Mouse (Mus musculus) thymus, adult 2 months (tissue): ENCODE data around the gene Hmga1. TPM values are rescaled to one million over a fixed set of nuclear protein-coding genes. Genes with fewer than 3 reads are reported as not detected.

ENCODE experiments used
- DNase-seq: peaks from one replicate; pipeline ENCODE4 v3.0.0; 2021
- H3K27ac ChIP-seq: fragments of 200-500 bp; 2 replicates; pipeline ENCODE4 v1.5.1; 2012; ENCODE audit warnings: low read length, control low read depth; ENCODE audit not compliant: control insufficient read depth, insufficient read depth
- H3K27me3 ChIP-seq: fragments of 200-500 bp; 2 replicates; pipeline ENCODE4 v1.6.1; 2012; ENCODE audit warnings: mild to moderate bottlenecking, low read length, moderate library complexity, mixed read lengths; ENCODE audit not compliant: control insufficient read depth, insufficient read depth
- H3K36me3 ChIP-seq: fragments of 200-500 bp; 2 replicates; pipeline ENCODE4 v1.6.1; 2012; ENCODE audit warnings: mild to moderate bottlenecking, low read length, moderate library complexity; ENCODE audit not compliant: control insufficient read depth, insufficient read depth
- H3K4me1 ChIP-seq: fragments of 200-500 bp; replicated peaks from 2 replicates; pipeline ENCODE4 v1.6.1; 2012; ENCODE audit warnings: low read length; ENCODE audit not compliant: control insufficient read depth, insufficient read depth
- H3K4me3 ChIP-seq: fragments of 200-500 bp; 2 replicates; pipeline ENCODE4 v1.5.1; 2012; ENCODE audit warnings: mild to moderate bottlenecking, low read length, control low read depth, moderate library complexity; ENCODE audit not compliant: control insufficient read depth, insufficient read depth
- CTCF ChIP-seq: fragments of 200-500 bp; IDR thresholded peaks from 2 replicates; pipeline ENCODE4 v1.5.1; 2012; ENCODE audit warnings: mild to moderate bottlenecking, control low read depth, low read length, moderate library complexity, borderline replicate concordance; ENCODE audit not compliant: control insufficient read depth, poor library complexity, insufficient read depth; ENCODE audit errors: extremely low read depth
- POLR2A ChIP-seq: fragments of 200-500 bp; IDR thresholded peaks from 2 replicates; pipeline ENCODE4 v1.6.1; 2012; ENCODE audit warnings: mild to moderate bottlenecking, low read length, control low read depth, moderate library complexity; ENCODE audit not compliant: control insufficient read depth, poor library complexity, insufficient read depth; ENCODE audit errors: extremely low read depth
- WGBS: fragments of 180-500 bp; shearing (Covaris S2); methylation state at CpG from one replicate; pipeline ENCODE4 v1.1.7; 2018; 5-methylcytosine and 5-hydroxymethylcytosine counted together
- polyA plus RNA-seq: library from polyadenylated mRNA; depleted of rRNA; stranded (reverse); fragments of >200 nt; gene quantifications from 2 replicates; pipeline ENCODE4 v1.2.3, GENCODE M21; 2012; rRNA removed

The Hmga1 gene
- polyA plus RNA-seq, 1 experiment: 430 TPM

DNA sequence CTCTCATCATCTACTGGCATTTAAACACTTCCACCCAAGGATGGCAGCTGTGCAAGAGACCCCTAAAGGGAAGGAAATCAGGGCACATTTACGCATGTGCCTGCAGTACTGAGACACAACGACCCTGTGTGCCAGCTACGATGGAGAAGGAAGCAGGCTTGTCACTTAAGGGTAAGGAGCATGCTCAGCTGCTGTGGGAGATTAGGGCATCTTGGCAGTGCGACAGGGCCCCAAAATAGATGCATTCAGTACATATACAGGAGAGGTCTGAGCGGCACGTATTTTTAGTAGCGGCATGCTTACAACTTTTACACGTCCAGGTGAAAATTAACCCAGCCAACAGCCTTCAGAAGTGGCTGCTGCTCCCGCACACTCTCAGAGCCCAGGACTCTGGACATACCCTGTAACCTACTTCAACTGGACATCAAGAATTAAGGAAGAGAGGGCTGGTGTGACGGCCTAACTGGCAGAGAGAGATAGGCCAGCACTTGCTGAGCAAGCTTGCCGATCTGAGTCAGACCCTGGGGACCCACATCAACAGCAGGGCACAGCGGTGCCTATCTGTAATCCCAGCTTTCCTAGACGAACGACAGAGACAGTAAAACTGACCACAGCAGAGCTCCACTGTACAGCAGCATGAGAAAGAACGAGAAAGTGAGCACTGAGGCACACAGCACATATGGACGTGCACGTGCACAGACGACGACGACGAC is 47.4 kb downstream of the Hmga1 start:
- Histone ChIP-seq H3K4me1 (peaks cover 6% of the 10 kb centered on the region; the same call in 1 of the 2 replicates), H3K36me3 (no peaks in the 10 kb centered on the region), H3K27ac (no peak overlapping the region), H3K27me3 (no peaks in the 10 kb centered on the region), H3K4me3 (no peak overlapping the region)
- WGBS: 81% methylated on average over 21 of the region's 21 CpGs
- no peak for DNase-seq
- TF ChIP-seq POLR2A (no peak), CTCF (no peak)

DNA sequence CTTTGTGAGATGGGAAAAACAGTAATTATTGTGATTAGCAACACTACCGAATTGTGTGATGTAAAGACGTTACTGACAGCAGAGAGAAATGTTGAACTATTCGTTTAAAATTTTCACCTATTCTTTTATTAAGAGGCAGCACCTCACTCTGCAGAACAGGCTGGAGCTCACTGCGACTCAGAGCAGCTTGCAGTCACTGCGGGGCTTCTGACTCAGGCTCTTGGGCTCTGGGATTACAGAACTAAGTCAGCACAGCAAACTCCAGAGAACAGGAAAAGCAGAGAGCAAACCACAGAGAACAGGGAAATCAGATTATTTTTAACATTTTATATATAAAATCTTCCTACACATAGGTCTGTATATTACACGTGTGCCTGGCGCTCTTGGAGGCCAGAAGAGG is 53.3 kb downstream of the Hmga1 start:
- TF ChIP-seq POLR2A (no peak), CTCF (no peak)
- DNase-seq: no peak
- peaks cover 15% of the 10 kb centered on the region for H3K4me1 ChIP-seq
- H3K27ac ChIP-seq: no peak overlapping the region
- 93% methylated on average over 7 of the region's 7 CpGs for WGBS
- H3K27me3 ChIP-seq: no peaks in the 10 kb centered on the region
- H3K4me3 ChIP-seq: no peak overlapping the region
- no peaks in the 10 kb centered on the region for H3K36me3 ChIP-seq

- Histone ChIP-seq H3K27me3 (no peaks in the 10 kb centered on the region), H3K27ac (no peak overlapping the region), H3K4me1 (peaks cover 15% of the 10 kb centered on the region), H3K36me3 (no peaks in the 10 kb centered on the region), H3K4me3 (no peak overlapping the region)
- WGBS: 58% methylated on average over 10 of the region's 10 CpGs
- no peak for DNase-seq
- TF ChIP-seq CTCF (no peak), POLR2A (no peak)
Observed at GRCm38 (mm10) chr17:27610679-27611518, 54.6 kb downstream of the Hmga1 start.

DNA sequence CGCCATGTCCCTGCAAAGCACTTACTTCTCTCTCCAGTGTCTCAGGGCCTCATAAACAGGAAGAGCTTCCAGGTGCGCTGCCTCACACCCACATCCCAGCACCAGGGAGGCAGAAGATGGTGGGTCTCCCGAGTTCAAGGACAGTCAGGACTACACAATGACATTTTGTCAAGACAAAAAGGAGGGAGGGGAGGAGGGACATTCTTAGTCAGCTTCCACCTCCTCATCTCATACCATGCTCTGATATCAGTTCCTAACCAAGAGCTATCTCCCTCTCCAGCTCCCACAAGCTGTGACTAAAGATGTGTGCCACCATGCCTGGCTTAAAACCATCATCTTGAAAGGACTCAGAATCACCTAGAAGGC is 55.2 kb downstream of the Hmga1 start:
- no peak for DNase-seq
- H3K27ac ChIP-seq: no peak overlapping the region
- no peaks in the 10 kb centered on the region for H3K36me3 ChIP-seq
- 51% methylated on average over 3 of the region's 3 CpGs for WGBS
- H3K4me3 ChIP-seq: no peak overlapping the region
- H3K4me1 ChIP-seq: peaks cover 15% of the 10 kb centered on the region
- TF ChIP-seq POLR2A: no peak
- no peak for TF ChIP-seq CTCF
- no peaks in the 10 kb centered on the region for H3K27me3 ChIP-seq

- Histone ChIP-seq H3K4me3 (no peak overlapping the region), H3K27me3 (no peaks in the 10 kb centered on the region), H3K27ac (no peak overlapping the region), H3K36me3 (no peaks in the 10 kb centered on the region), H3K4me1 (peaks cover 15% of the 10 kb centered on the region)
- TF ChIP-seq POLR2A: no peak
- no peak for TF ChIP-seq CTCF
- WGBS: 75% methylated on average over 5 of the region's 5 CpGs
- DNase-seq: no peak
Observed at GRCm38 (mm10) chr17:27611994-27612393, 55.7 kb downstream of the Hmga1 start.

- DNase-seq: no peak
- no peaks in the 10 kb centered on the region for H3K36me3 ChIP-seq
- H3K4me1 ChIP-seq: peaks cover 15% of the 10 kb centered on the region
- H3K27ac ChIP-seq: no peak overlapping the region
- no peaks in the 10 kb centered on the region for H3K27me3 ChIP-seq
- WGBS: 93% methylated on average over 4 of the region's 4 CpGs
- H3K4me3 ChIP-seq: no peak overlapping the region
- TF ChIP-seq CTCF: no peak
Observed at GRCm38 (mm10) chr17:27613016-27613415, 56.7 kb downstream of the Hmga1 start.

Other genes with a start within 250 kb of the Hmga1 start
- 1.5 and 1.9 TPM in 2 replicates for gene Grm4, start 35.1 kb upstream of the Hmga1 start, polyA plus RNA-seq
- gene AI413582, start 9.3 kb downstream of the Hmga1 start, polyA plus RNA-seq: 89.4 and 120 TPM in 2 replicates
- 86.3 and 110 TPM in 2 replicates for gene Nudt3, start 67.0 kb downstream of the Hmga1 start, polyA plus RNA-seq
- gene RPS10-NUDT3, start 78.7 kb downstream of the Hmga1 start, polyA plus RNA-seq: not detected in 2 replicates
- gene Rps10, start 80.2 kb downstream of the Hmga1 start, polyA plus RNA-seq: 1,664 and 2,025 TPM in 2 replicates
- 24.0 and 24.7 TPM in 2 replicates for gene Pacsin1, start 99.0 kb downstream of the Hmga1 start, polyA plus RNA-seq
- gene Spdef, start 172.5 kb downstream of the Hmga1 start, polyA plus RNA-seq: 0.58 and 0.99 TPM in 2 replicates